Mouse (Mus musculus) intestine, embryonic 14.5 days (tissue): Measurements from ENCODE around the gene Plxna4. TPM values are rescaled to one million over a fixed set of nuclear protein-coding genes. Genes with fewer than 3 reads are reported as not detected.
A peak's percentile ranks its signal among the peaks of the same experiment; 100 is the strongest.
"Not testable (repeated sequence)": the region's sequence is repeated elsewhere in the genome, so short reads cannot be mapped to it uniquely, and the experiment has no call there.

Experiments
- ATAC-seq: fragments of 200-750 bp; cut with Nextera tagmentation; replicated peaks from 2 replicates; pipeline ENCODE4 v1.8.0; 2017; ENCODE audit warnings: low read depth, moderate number of reproducible peaks, moderate TSS enrichment, moderate library complexity; ENCODE audit not compliant: low FRiP score, low TSS enrichment
- DNase-seq: peaks from one replicate; pipeline ENCODE4 v3.0.0-alpha.2; 2018; ENCODE audit warnings: low spot score
- H3K27ac ChIP-seq: fragments of 300-500 bp; sonication (generic); 2 replicates; pipeline ENCODE4 v1.5.1; 2014; ENCODE audit warnings: low read depth, mild to moderate bottlenecking, control low read depth
- H3K27me3 ChIP-seq: fragments of 300-500 bp; sonication (generic); replicated peaks from 2 replicates; pipeline ENCODE4 v1.6.1; 2014; ENCODE audit warnings: low read length, control low read depth; ENCODE audit not compliant: control insufficient read depth, insufficient read depth
- H3K36me3 ChIP-seq: fragments of 300-500 bp; sonication (generic); 2 replicates; pipeline ENCODE4 v1.6.1; 2014; ENCODE audit warnings: low read length, control low read depth; ENCODE audit not compliant: control insufficient read depth, insufficient read depth
- H3K4me1 ChIP-seq: fragments of 300-500 bp; sonication (generic); replicated peaks from 2 replicates; pipeline ENCODE4 v1.6.1; 2014; ENCODE audit warnings: low read length, control low read depth, mixed read lengths; ENCODE audit not compliant: control insufficient read depth, insufficient read depth
- H3K4me2 ChIP-seq: fragments of 300-500 bp; sonication (generic); 2 replicates; pipeline ENCODE4 v1.6.1; 2014; ENCODE audit warnings: low read length
- H3K4me3 ChIP-seq: fragments of 300-500 bp; sonication (generic); 2 replicates; pipeline ENCODE4 v1.5.1; 2014; ENCODE audit warnings: low read depth, low read length, control low read depth, mixed read lengths
- H3K9ac ChIP-seq: fragments of 300-500 bp; sonication (generic); 2 replicates; pipeline ENCODE4 v1.6.1; 2014; ENCODE audit warnings: mild to moderate bottlenecking, low read length
- H3K9me3 ChIP-seq: fragments of 300-500 bp; sonication (generic); 2 replicates; pipeline ENCODE4 v1.6.1; 2016; ENCODE audit warnings: low read length, control low read depth; ENCODE audit not compliant: control insufficient read depth
- WGBS: fragments of 180-500 bp; shearing (Covaris S2); extraction: QIAGEN DNeasy Blood & Tissue Kit; methylation state at CpG from one replicate; pipeline ENCODE4 v1.1.7; 2014; 5-methylcytosine and 5-hydroxymethylcytosine counted together
- polyA plus RNA-seq: library from polyadenylated mRNA; unstranded; fragments of >200 nt; fragmentation: Nextera tagmentation; extraction: Ambion mirVana; gene quantifications from 2 replicates; pipeline ENCODE4 v1.2.1, GENCODE M21; 2014

Plxna4 gene
- polyA plus RNA-seq, 1 experiment from 2014 or later = 4.7 TPM

- H3K4me1 ChIP-seq, H3K9ac ChIP-seq, ATAC-seq, H3K27ac ChIP-seq, H3K9me3 ChIP-seq, H3K27me3 ChIP-seq, DNase-seq, H3K4me2 ChIP-seq, H3K36me3 ChIP-seq, H3K4me3 ChIP-seq: not testable (repeated sequence)
- 96% methylated on average over 1 of the region's 1 CpGs for WGBS
These were observed 86.8 kb downstream of the Plxna4 start for GRCm38 (mm10) chr6:32501186-32501585.

DNA sequence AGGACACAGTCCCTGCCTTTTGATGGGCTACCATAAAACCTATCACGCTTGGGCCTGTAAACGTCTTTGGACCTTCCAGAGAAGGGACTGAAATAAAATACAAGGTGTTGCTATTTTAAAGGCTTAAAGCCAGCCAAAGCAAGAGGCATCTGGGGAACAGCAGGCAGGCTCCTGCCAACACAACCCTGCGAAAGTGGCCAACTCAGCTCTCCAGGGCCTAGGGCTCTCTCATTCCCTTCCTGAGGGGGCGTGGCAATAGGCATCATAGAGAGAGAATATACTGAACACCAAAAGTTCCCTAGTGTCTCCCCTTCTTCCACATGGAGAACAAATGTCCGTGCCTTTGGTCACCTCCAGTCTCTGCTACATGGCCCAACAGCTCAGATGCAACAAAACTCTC lies 89.9 kb downstream of the Plxna4 start:
- Histone ChIP-seq H3K9me3 (no peaks in the 10 kb centered on the region), H3K4me2 (no peak overlapping the region), H3K27ac (no peak overlapping the region), H3K9ac (no peak overlapping the region), H3K4me1 (no peaks in the 10 kb centered on the region), H3K4me3 (no peak overlapping the region), H3K36me3 (no peaks in the 10 kb centered on the region), H3K27me3 (no peaks in the 10 kb centered on the region)
- 83% methylated on average over 5 of the region's 5 CpGs for WGBS
- ATAC-seq (no peak), DNase-seq (no peak)

- no peaks in the 10 kb centered on the region for H3K4me1 ChIP-seq
- H3K4me3 ChIP-seq = no peak overlapping the region
- H3K4me2 ChIP-seq = no peak overlapping the region
- no peaks in the 10 kb centered on the region for H3K27me3 ChIP-seq
- WGBS = 79% methylated on average over 4 of the region's 4 CpGs
- ATAC-seq (no peak), DNase-seq (no peak)
- no peaks in the 10 kb centered on the region for H3K9me3 ChIP-seq
- no peak overlapping the region for H3K27ac ChIP-seq
- no peak overlapping the region for H3K9ac ChIP-seq
- no peaks in the 10 kb centered on the region for H3K36me3 ChIP-seq
These were observed 91.9 kb downstream of the Plxna4 start for GRCm38 (mm10) chr6:32496109-32496508.

- Histone ChIP-seq H3K4me3 (no peak overlapping the region), H3K36me3 (no peaks in the 10 kb centered on the region), H3K27ac (no peak overlapping the region), H3K27me3 (no peaks in the 10 kb centered on the region), H3K4me1 (no peaks in the 10 kb centered on the region), H3K9ac (no peak overlapping the region), H3K4me2 (no peak overlapping the region), H3K9me3 (no peaks in the 10 kb centered on the region)
- DNase-seq = no peak
- WGBS = 88% methylated on average over 2 of the region's 2 CpGs
- no peak for ATAC-seq
These were observed 92.5 kb downstream of the Plxna4 start for GRCm38 (mm10) chr6:32495532-32495931.

DNA sequence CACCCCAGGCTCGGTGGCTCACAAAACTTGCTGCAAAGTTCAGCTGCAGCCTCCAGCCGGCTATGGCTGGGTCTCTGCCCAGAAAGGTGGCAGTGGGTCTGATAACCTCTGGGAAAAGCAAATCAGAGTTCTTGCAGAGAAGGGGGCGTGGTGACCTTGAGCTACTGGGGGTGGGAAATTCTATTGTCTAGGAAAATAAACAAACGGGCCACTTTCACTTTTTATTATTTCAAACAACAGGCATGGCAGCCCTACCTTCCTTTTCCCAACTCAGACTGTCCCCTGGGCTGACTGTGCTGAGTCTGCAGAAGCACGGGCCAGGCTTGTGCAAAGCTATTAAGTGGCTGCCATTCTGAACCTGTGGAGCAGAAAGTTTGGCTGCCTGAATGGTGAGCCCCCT lies 94.4 kb downstream of the Plxna4 start:
- H3K4me3 ChIP-seq = no peak overlapping the region
- no peaks in the 10 kb centered on the region for H3K27me3 ChIP-seq
- H3K9ac ChIP-seq = no peak overlapping the region
- no peak for ATAC-seq
- no peak for DNase-seq
- H3K4me1 ChIP-seq = no peaks in the 10 kb centered on the region
- no peaks in the 10 kb centered on the region for H3K36me3 ChIP-seq
- no peak overlapping the region for H3K4me2 ChIP-seq
- WGBS = 43% methylated on average over 5 of the region's 5 CpGs
- H3K27ac ChIP-seq = no peak overlapping the region
- no peaks in the 10 kb centered on the region for H3K9me3 ChIP-seq

DNA sequence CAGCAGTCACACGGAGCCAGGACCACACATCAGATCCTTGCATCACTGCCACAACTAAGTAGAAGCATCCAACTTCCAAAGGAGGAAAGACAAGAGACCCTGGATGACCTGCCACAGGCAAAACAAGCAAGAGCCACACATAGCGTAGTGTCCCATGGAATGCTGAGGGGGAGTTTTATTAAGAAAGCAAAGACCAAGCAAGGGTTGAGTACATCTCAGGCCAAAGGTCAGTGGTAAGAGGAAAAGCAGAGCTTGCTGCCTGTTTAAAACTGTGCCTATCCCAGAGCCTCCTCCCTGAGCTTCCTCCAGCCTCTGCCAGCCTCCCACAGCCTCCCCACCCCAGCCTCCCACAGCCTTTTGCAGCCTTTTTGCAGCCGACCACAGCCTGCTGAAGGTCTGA lies 100.9 kb downstream of the Plxna4 start:
- Histone ChIP-seq H3K27me3 (no peaks in the 10 kb centered on the region), H3K9ac (no peak overlapping the region), H3K36me3 (no peaks in the 10 kb centered on the region), H3K4me1 (no peaks in the 10 kb centered on the region), H3K4me2 (no peak overlapping the region), H3K9me3 (no peaks in the 10 kb centered on the region), H3K4me3 (no peak overlapping the region), H3K27ac (no peak overlapping the region)
- ATAC-seq (no peak), DNase-seq (no peak)
- 56% methylated on average over 3 of the region's 3 CpGs for WGBS

DNA sequence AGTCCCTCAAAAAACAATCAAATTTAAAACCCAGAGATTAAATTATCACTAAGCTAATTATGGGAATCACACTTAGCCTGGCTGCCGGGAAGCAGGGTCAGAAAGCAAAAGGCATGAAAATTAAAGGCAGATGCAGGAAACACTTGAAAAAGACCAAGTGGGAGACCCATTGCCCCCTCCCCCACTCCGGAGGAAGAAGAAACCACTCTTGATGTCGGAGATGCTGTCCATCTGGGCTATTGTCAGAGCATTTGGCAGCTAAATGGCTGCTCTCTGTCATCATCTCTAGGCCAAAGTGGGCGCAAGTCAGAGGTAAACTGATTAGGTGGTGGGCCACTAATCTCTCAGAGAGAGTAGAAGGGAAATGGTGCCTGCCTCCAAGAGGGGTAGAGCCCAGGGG lies 105.5 kb downstream of the Plxna4 start:
- no peaks in the 10 kb centered on the region for H3K36me3 ChIP-seq
- ATAC-seq = 0 out of 2 replicates have a peak, but pooled peaks have one; percentile 58
- no peak overlapping the region for H3K27ac ChIP-seq
- no peak overlapping the region for H3K9ac ChIP-seq
- H3K27me3 ChIP-seq = no peaks in the 10 kb centered on the region
- H3K4me1 ChIP-seq = peaks cover 7% of the 10 kb centered on the region
- 44% methylated on average over 4 of the region's 4 CpGs for WGBS
- H3K4me3 ChIP-seq = no peak overlapping the region
- no peaks in the 10 kb centered on the region for H3K9me3 ChIP-seq
- no peak overlapping the region for H3K4me2 ChIP-seq
- no peak for DNase-seq

DNA sequence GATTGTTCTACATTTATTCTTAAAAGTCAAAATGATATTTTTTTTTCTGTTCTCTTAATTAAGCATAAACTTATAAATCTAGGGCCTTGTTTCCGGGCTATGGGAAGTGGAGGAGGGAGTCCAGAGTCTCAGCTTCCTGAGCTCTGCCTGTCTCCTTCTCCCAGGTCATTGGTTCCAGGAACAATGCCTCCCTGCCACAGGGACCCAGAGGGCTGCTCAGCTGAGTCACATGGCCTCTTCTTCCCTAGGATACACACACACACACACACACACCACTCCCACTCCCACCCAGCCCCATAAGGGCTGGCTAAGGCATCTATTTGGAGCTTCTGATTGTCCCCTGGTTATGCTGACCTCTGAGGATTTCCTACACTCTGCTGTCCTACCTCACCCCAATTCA lies 107.3 kb downstream of the Plxna4 start:
- Histone ChIP-seq H3K27me3 (no peaks in the 10 kb centered on the region), H3K9ac (no peak overlapping the region), H3K4me1 (peaks cover 7% of the 10 kb centered on the region), H3K9me3 (no peaks in the 10 kb centered on the region), H3K4me2 (no peak overlapping the region), H3K36me3 (no peaks in the 10 kb centered on the region), H3K4me3 (no peak overlapping the region), H3K27ac (no peak overlapping the region)
- 61% methylated on average over 1 of the region's 1 CpGs for WGBS
- no peak for DNase-seq
- ATAC-seq = no peak

DNA sequence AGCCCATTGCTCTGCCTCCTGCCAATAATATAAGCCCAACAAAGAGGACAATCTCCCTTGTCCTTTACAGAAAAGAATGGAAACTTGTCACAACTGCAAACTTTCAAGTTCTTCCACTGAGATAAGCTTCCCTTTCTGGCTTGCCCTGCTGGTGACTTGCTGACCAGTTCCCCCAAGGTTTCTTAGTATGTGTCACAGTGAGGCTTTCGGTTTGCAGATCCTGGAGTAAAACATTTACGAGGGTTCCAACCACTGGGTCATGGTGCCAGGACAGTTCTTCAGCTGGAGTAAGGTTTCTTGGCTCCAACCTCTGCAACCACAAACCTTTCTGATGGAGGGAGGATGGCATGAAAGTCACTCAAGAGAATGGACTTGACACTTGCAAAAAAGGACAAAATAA lies 108.2 kb downstream of the Plxna4 start:
- peaks cover 7% of the 10 kb centered on the region for H3K4me1 ChIP-seq
- H3K36me3 ChIP-seq = no peaks in the 10 kb centered on the region
- no peak overlapping the region for H3K27ac ChIP-seq
- WGBS = 69% methylated on average over 2 of the region's 2 CpGs
- no peaks in the 10 kb centered on the region for H3K9me3 ChIP-seq
- no peak overlapping the region for H3K9ac ChIP-seq
- ATAC-seq (no peak), DNase-seq (no peak)
- H3K27me3 ChIP-seq = no peaks in the 10 kb centered on the region
- H3K4me2 ChIP-seq = no peak overlapping the region
- H3K4me3 ChIP-seq = no peak overlapping the region
